Mouse (Mus musculus): ENCODE measurements around the gene Phgr1. TPM values are rescaled to one million over a fixed set of nuclear protein-coding genes. Genes with fewer than 3 reads are reported as not detected.

Gene Phgr1
- polyA plus RNA-seq, 1 experiment from 2014 or later = not detected

DNA sequence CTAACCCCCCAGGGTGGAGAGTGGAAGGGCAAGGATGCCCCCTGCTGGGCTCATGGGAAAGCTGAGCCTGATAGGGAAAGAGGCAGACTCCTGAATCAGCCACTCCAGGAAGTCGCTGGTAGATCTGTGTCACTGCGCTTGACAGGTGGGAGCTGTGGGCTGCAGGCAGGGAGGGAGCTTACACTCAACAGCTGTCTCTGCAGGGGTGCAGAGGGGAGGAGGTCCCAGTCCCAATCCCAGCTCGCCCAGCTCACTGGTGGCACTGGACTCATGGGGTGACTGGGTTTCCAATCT lies 42.0 kb upstream of the Phgr1 start:
- H3K9me3 ChIP-seq (ENCODE audit: control insufficient read depth, low read length) = no peaks in the 10 kb centered on the region
- H3K9ac ChIP-seq (ENCODE audit: low read depth, low read length) = no peak overlapping the region
- no peak overlapping the region for H3K27ac ChIP-seq (ENCODE audit: low read depth, low read length)
- no peaks in the 10 kb centered on the region for H3K36me3 ChIP-seq (ENCODE audit: control insufficient read depth, insufficient read depth, low read length)
- peaks cover 15% of the 10 kb centered on the region; the same call in 1 of the 2 replicates for H3K27me3 ChIP-seq (ENCODE audit: control insufficient read depth, insufficient read depth, low read length)
- 4% methylated on average over 3 of the region's 3 CpGs for WGBS
- no peak overlapping the region for H3K4me2 ChIP-seq (replicated peaks; ENCODE audit: low read depth, low read length)
- H3K4me1 ChIP-seq (ENCODE audit: control insufficient read depth, insufficient read depth, low read length) = peaks cover 20% of the 10 kb centered on the region
- H3K4me3 ChIP-seq (ENCODE audit: low read length) = no peak overlapping the region
- no peak; the same call in 1 of the 2 replicates for ATAC-seq (ENCODE audit: low FRiP score, low TSS enrichment)

DNA sequence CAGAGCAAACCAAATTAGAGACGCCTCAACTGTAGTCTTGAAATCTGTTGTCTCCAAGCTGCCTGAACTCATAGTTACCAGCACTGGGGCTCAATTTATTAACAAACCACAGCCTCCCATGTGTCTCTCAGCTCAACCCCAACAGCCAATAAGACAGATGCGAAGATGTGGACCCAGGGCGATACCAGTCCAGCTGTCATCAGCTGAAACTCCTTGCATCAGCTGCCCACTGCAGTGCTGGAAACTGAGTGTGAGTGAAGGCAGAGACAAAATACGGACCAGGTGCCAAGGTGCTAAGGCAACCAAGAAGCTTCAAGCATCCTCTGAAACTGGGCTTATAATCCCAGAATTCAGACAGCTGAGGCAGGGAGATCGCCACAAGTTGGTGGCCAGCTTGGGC lies 40.6 kb upstream of the Phgr1 start:
- H3K36me3 ChIP-seq (ENCODE audit: control insufficient read depth, insufficient read depth, low read length) = no peaks in the 10 kb centered on the region
- H3K4me1 ChIP-seq (ENCODE audit: control insufficient read depth, insufficient read depth, low read length) = peaks cover 20% of the 10 kb centered on the region
- no peak overlapping the region for H3K27ac ChIP-seq (ENCODE audit: low read depth, low read length)
- H3K4me3 ChIP-seq (ENCODE audit: low read length) = no peak overlapping the region
- no peak overlapping the region for H3K9ac ChIP-seq (ENCODE audit: low read depth, low read length)
- WGBS = 86% methylated on average over 5 of the region's 5 CpGs
- H3K9me3 ChIP-seq (ENCODE audit: control insufficient read depth, low read length) = no peaks in the 10 kb centered on the region
- H3K27me3 ChIP-seq (ENCODE audit: control insufficient read depth, insufficient read depth, low read length) = peaks cover 15% of the 10 kb centered on the region; the same call in 1 of the 2 replicates
- no peak overlapping the region for H3K4me2 ChIP-seq (replicated peaks; ENCODE audit: low read depth, low read length)
- no peak for ATAC-seq (ENCODE audit: low FRiP score, low TSS enrichment)

DNA sequence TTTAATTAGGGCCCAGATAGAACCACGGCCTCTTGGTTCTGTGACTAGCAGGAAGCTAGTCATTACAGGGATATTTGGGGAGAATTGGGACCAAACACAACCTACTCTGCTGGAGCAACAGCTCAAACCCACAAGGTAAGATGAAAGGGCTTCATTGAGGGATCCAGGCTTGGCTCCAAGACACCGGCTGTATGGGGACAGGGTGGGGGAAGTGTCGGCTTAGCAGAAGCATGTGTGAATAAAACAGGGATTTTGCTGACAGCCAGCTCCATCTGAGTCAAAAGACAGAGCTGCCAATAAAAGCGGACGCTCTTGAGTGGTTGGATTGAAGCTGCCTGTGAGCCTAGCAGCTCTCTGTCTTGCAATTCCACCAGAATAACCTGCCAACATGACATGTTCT lies 39.2 kb upstream of the Phgr1 start:
- Histone ChIP-seq H3K4me2 (replicated peaks; ENCODE audit: low read depth, low read length) (no peak overlapping the region), H3K27me3 (ENCODE audit: control insufficient read depth, insufficient read depth, low read length) (peaks cover 15% of the 10 kb centered on the region; the same call in 1 of the 2 replicates), H3K36me3 (ENCODE audit: control insufficient read depth, insufficient read depth, low read length) (no peaks in the 10 kb centered on the region), H3K4me3 (ENCODE audit: low read length) (no peak overlapping the region), H3K9ac (ENCODE audit: low read depth, low read length) (no peak overlapping the region), H3K9me3 (ENCODE audit: control insufficient read depth, low read length) (no peaks in the 10 kb centered on the region), H3K27ac (ENCODE audit: low read depth, low read length) (no peak overlapping the region), H3K4me1 (ENCODE audit: control insufficient read depth, insufficient read depth, low read length) (peaks cover 12% of the 10 kb centered on the region)
- no peak for ATAC-seq (ENCODE audit: low FRiP score, low TSS enrichment)
- WGBS = 67% methylated on average over 5 of the region's 5 CpGs

DNA sequence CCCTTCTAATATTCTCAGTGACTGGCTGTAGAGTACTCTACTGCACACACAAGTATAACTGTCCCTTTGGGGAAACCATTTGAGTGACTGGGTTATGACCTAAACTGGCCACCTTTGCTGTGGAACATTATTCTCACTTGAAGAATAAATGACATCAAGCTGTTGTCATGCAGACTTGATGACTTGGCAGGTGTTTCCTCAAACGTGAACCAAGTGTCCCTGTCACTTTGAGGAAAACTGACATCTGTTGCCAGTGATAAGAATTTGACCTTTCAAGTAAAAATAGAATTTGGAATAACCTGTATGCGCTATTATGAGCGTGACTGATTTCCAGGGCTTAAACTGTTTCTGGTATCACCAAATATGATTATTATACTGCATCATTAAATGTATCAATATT lies 32.2 kb upstream of the Phgr1 start:
- Histone ChIP-seq H3K27ac (ENCODE audit: low read depth, low read length) (no peak overlapping the region), H3K27me3 (ENCODE audit: control insufficient read depth, insufficient read depth, low read length) (peaks cover 18% of the 10 kb centered on the region; the same call in 1 of the 2 replicates), H3K4me3 (ENCODE audit: low read length) (no peak overlapping the region), H3K9ac (ENCODE audit: low read depth, low read length) (no peak overlapping the region), H3K36me3 (ENCODE audit: control insufficient read depth, insufficient read depth, low read length) (no peaks in the 10 kb centered on the region), H3K4me1 (ENCODE audit: control insufficient read depth, insufficient read depth, low read length) (peaks cover 6% of the 10 kb centered on the region; the same call in 1 of the 2 replicates), H3K9me3 (ENCODE audit: control insufficient read depth, low read length) (no peaks in the 10 kb centered on the region), H3K4me2 (replicated peaks; ENCODE audit: low read depth, low read length) (no peak overlapping the region)
- ATAC-seq (ENCODE audit: low FRiP score, low TSS enrichment) = no peak
- 70% methylated on average over 3 of the region's 3 CpGs for WGBS

DNA sequence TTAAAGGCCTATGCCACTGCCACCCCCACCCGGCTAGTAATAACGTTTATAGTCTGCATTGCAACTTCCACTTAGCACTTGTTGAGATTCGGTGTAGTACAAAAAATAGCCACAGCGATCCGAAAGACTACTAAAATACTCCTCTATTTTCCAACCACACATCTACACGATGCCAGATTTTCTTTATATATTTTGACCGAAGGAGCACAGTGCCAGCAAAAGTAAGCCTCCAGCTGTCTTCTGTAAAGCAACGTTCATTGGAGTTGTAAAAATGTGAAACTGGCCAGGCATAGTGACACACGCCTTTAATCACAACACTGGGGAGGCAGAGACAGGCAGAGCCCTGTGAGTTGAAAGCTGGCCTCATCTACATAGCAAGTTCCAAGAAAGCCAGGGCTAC lies 31.4 kb upstream of the Phgr1 start:
- H3K27ac ChIP-seq (ENCODE audit: low read depth, low read length) = no peak overlapping the region
- H3K4me3 ChIP-seq (ENCODE audit: low read length) = no peak overlapping the region
- H3K4me2 ChIP-seq (replicated peaks; ENCODE audit: low read depth, low read length) = no peak overlapping the region
- ATAC-seq (ENCODE audit: low FRiP score, low TSS enrichment) = no peak
- no peaks in the 10 kb centered on the region for H3K36me3 ChIP-seq (ENCODE audit: control insufficient read depth, insufficient read depth, low read length)
- H3K4me1 ChIP-seq (ENCODE audit: control insufficient read depth, insufficient read depth, low read length) = peaks cover 6% of the 10 kb centered on the region; the same call in 1 of the 2 replicates
- 66% methylated on average over 9 of the region's 9 CpGs for WGBS
- peaks cover 18% of the 10 kb centered on the region; the same call in 1 of the 2 replicates for H3K27me3 ChIP-seq (ENCODE audit: control insufficient read depth, insufficient read depth, low read length)
- no peaks in the 10 kb centered on the region for H3K9me3 ChIP-seq (ENCODE audit: control insufficient read depth, low read length)
- no peak overlapping the region for H3K9ac ChIP-seq (ENCODE audit: low read depth, low read length)

DNA sequence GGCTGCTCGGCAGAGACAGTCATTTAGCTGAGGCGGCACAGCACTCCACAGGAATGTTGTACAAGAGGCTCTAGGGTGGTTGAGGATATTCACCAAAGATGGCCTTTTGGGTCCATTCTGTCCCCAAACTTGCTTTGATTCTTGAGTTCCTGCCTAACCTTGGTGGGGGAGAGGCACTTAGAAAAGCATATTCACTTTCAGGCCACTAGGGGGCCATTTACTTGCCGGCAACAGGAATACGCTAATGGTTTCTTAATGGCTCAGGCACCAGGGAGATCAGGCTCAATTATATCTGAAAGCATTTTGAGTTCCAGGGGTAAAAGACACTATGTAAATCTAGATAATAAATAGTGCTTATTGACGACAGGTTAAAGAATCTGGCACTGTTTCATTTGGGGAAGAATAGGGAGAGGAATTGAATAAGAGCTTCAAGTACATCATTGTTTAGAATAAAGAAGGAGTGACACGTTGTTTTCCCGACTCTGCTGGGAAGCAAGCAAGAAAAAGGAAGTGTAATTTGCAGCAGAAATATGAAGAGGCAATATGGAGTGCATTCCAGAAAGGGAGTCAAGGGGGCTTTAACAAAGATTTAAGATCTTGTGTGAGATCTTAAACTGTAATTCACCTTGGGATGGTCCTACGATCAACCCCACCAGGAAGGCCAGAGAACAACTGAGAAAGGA lies 29.2 kb upstream of the Phgr1 start:
- Histone ChIP-seq H3K4me2 (replicated peaks; ENCODE audit: low read depth, low read length) (no peak overlapping the region), H3K27me3 (ENCODE audit: control insufficient read depth, insufficient read depth, low read length) (peaks cover 20% of the 10 kb centered on the region; the same call in 1 of the 2 replicates), H3K4me1 (ENCODE audit: control insufficient read depth, insufficient read depth, low read length) (peaks cover 14% of the 10 kb centered on the region), H3K9ac (ENCODE audit: low read depth, low read length) (no peak overlapping the region), H3K27ac (ENCODE audit: low read depth, low read length) (no peak overlapping the region), H3K36me3 (ENCODE audit: control insufficient read depth, insufficient read depth, low read length) (no peaks in the 10 kb centered on the region), H3K4me3 (ENCODE audit: low read length) (no peak overlapping the region), H3K9me3 (ENCODE audit: control insufficient read depth, low read length) (no peaks in the 10 kb centered on the region)
- WGBS = 26% methylated on average over 8 of the region's 8 CpGs
- ATAC-seq (ENCODE audit: low FRiP score, low TSS enrichment) = no peak

DNA sequence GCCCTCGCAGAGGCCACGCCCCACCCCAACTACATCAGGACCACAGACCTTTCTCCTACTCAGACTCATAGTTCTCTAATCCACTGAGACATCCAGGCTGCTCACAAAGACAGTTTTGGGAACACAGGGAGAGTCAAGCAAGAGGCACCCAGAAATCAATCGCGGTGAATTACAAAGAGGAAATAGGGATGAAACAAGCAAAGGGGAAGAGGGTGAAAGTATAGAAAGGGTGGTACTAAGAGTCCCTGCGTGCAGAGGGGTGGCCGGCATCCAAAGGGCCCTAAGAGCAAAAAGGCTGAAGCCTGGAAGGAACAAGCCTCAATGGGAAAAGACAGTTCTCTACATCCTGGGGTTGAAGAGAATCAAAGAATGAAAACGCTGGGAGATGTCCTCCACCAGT lies 27.9 kb upstream of the Phgr1 start:
- Histone ChIP-seq H3K9me3 (ENCODE audit: control insufficient read depth, low read length) (no peaks in the 10 kb centered on the region), H3K27ac (ENCODE audit: low read depth, low read length) (no peak overlapping the region), H3K9ac (ENCODE audit: low read depth, low read length) (no peak overlapping the region), H3K27me3 (ENCODE audit: control insufficient read depth, insufficient read depth, low read length) (peaks cover 20% of the 10 kb centered on the region; the same call in 1 of the 2 replicates), H3K4me1 (ENCODE audit: control insufficient read depth, insufficient read depth, low read length) (peaks cover 14% of the 10 kb centered on the region), H3K36me3 (ENCODE audit: control insufficient read depth, insufficient read depth, low read length) (peaks cover 1% of the 10 kb centered on the region; the same call in 1 of the 2 replicates), H3K4me2 (replicated peaks; ENCODE audit: low read depth, low read length) (no peak overlapping the region; the same call in 1 of the 2 replicates), H3K4me3 (ENCODE audit: low read length) (peak overlapping the region; percentile 84; the same call in 1 of the 2 replicates)
- no peak for ATAC-seq (ENCODE audit: low FRiP score, low TSS enrichment)
- WGBS = 9% methylated on average over 7 of the region's 7 CpGs

DNA sequence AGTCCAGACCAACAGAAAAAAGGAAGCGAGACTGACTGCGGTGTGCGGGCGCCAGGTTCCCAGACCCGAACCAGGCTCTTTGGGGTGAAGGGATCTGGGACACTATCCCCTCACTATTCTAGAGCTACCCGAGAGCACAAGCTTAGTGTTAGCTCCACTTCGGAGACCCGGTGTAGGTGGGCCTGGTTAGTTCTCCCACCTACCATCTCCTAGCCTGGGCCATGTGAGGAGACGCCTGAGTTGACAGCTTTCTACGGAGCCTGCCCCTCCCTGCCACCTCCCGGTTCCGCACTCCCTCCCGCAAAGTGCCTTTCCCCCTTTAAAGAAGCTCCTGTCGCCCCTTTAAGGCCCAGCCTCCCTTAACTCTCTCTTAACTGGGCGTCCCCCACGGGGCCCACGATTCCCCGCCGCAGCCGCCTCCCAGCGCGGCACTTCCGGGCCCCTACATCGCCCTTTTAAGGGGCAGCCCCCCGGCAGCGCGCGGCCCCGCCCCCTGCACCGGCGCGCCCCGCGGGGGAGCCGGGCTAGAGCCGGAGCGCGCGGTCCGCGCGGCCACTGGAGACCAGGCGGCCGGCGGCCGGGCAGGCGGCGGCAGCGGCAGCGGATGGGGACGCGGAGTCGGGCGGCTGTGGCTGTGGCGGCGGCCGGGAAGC lies 27.2 kb upstream of the Phgr1 start, which contains the start of gene Inafm2:
Gene Inafm2, plus strand, starts transcription at position 527 of the 653 bp plus-strand sequence.
- under 1% methylated on average over 45 of the region's 57 CpGs for WGBS
- H3K4me3 ChIP-seq (ENCODE audit: low read length) = peak within 1 kb of the TSS; percentile 84
- peak within 1 kb of the TSS; percentile 99 for H3K4me2 ChIP-seq (replicated peaks; ENCODE audit: low read depth, low read length)
- peak; percentile 92 for ATAC-seq (ENCODE audit: low FRiP score, low TSS enrichment)
- H3K27ac ChIP-seq (ENCODE audit: low read depth, low read length) = no peak within 1 kb of the TSS
- peak within 1 kb of the TSS; percentile 87 for H3K9ac ChIP-seq (ENCODE audit: low read depth, low read length)
- H3K9me3 ChIP-seq (ENCODE audit: control insufficient read depth, low read length) = no peaks in the 10 kb centered on the region
- H3K4me1 ChIP-seq (ENCODE audit: control insufficient read depth, insufficient read depth, low read length) = peaks cover 14% of the 10 kb centered on the region
- H3K27me3 ChIP-seq (ENCODE audit: control insufficient read depth, insufficient read depth, low read length) = peaks cover 20% of the 10 kb centered on the region; the same call in 1 of the 2 replicates
- peaks cover 4% of the 10 kb centered on the region; the same call in 1 of the 2 replicates for H3K36me3 ChIP-seq (ENCODE audit: control insufficient read depth, insufficient read depth, low read length)
